Mouse (Mus musculus): ENCODE measurements around the gene Rab3il1. TPM values are rescaled to one million over a fixed set of nuclear protein-coding genes. Genes with fewer than 3 reads are reported as not detected.

Gene Rab3il1
- polyA plus RNA-seq, 1 experiment from 2014 or later = 30.6 TPM

GRCm38 (mm10) chr19:9956624-9957388 is 44.7 kb upstream of the Rab3il1 start:
- TF ChIP-seq CTCF (IDR thresholded peaks at IDR 0.05; ENCODE audit: low read depth) = no peak
- ATAC-seq (replicated peaks; ENCODE audit: low FRiP score, low read depth) (no peak), DNase-seq (ENCODE audit: low spot score) (no peak)
- H3K27ac ChIP-seq = no peak overlapping the region
- no peak overlapping the region for H3K4me3 ChIP-seq (replicated peaks; ENCODE audit: low read depth, low read length)
- H3K9me3 ChIP-seq (replicated peaks; ENCODE audit: low read length) = no peaks in the 10 kb centered on the region
- no peaks in the 10 kb centered on the region for H3K27me3 ChIP-seq (ENCODE audit: insufficient read depth, low read length)
- no peaks in the 10 kb centered on the region for H3K36me3 ChIP-seq (ENCODE audit: insufficient read depth, low read length)
- no peak overlapping the region for H3K4me2 ChIP-seq (ENCODE audit: low read length)
- 79% methylated on average over 4 of the region's 4 CpGs for WGBS
- H3K4me1 ChIP-seq (replicated peaks; ENCODE audit: insufficient read depth, low read length) = peaks cover 8% of the 10 kb centered on the region; the same call in 1 of the 2 replicates
- H3K9ac ChIP-seq (ENCODE audit: low read depth, low read length) = no peak overlapping the region

- Histone ChIP-seq H3K27ac (no peak overlapping the region), H3K9ac (ENCODE audit: low read depth, low read length) (no peak overlapping the region), H3K36me3 (ENCODE audit: insufficient read depth, low read length) (no peaks in the 10 kb centered on the region), H3K4me1 (replicated peaks; ENCODE audit: insufficient read depth, low read length) (peaks cover 8% of the 10 kb centered on the region; the same call in 1 of the 2 replicates), H3K4me3 (replicated peaks; ENCODE audit: low read depth, low read length) (no peak overlapping the region), H3K9me3 (replicated peaks; ENCODE audit: low read length) (no peaks in the 10 kb centered on the region), H3K4me2 (ENCODE audit: low read length) (no peak overlapping the region), H3K27me3 (ENCODE audit: insufficient read depth, low read length) (no peaks in the 10 kb centered on the region)
- 85% methylated on average over 5 of the region's 5 CpGs for WGBS
- no peak for DNase-seq (ENCODE audit: low spot score)
- TF ChIP-seq CTCF (IDR thresholded peaks at IDR 0.05; ENCODE audit: low read depth) = no peak
- no peak for ATAC-seq (replicated peaks; ENCODE audit: low FRiP score, low read depth)
Measured at GRCm38 (mm10) chr19:9957965-9958364, 43.5 kb upstream of the Rab3il1 start.

- 72% methylated on average over 5 of the region's 5 CpGs for WGBS
- Histone ChIP-seq H3K27me3 (ENCODE audit: insufficient read depth, low read length) (no peaks in the 10 kb centered on the region), H3K9me3 (replicated peaks; ENCODE audit: low read length) (no peaks in the 10 kb centered on the region), H3K4me3 (replicated peaks; ENCODE audit: low read depth, low read length) (no peak overlapping the region), H3K4me2 (ENCODE audit: low read length) (no peak overlapping the region), H3K9ac (ENCODE audit: low read depth, low read length) (no peak overlapping the region), H3K36me3 (ENCODE audit: insufficient read depth, low read length) (no peaks in the 10 kb centered on the region), H3K27ac (no peak overlapping the region), H3K4me1 (replicated peaks; ENCODE audit: insufficient read depth, low read length) (no peaks in the 10 kb centered on the region)
- DNase-seq (ENCODE audit: low spot score) (no peak), ATAC-seq (replicated peaks; ENCODE audit: low FRiP score, low read depth) (no peak)
- no peak for TF ChIP-seq CTCF (IDR thresholded peaks at IDR 0.05; ENCODE audit: low read depth)
Measured at GRCm38 (mm10) chr19:9960769-9961168, 40.7 kb upstream of the Rab3il1 start.

- Histone ChIP-seq H3K4me1 (replicated peaks; ENCODE audit: insufficient read depth, low read length) (no peaks in the 10 kb centered on the region), H3K36me3 (ENCODE audit: insufficient read depth, low read length) (no peaks in the 10 kb centered on the region), H3K4me3 (replicated peaks; ENCODE audit: low read depth, low read length) (no peak overlapping the region), H3K27ac (no peak overlapping the region), H3K4me2 (ENCODE audit: low read length) (0 out of 2 replicates have a peak overlapping the region, but pooled peaks have one; percentile 5), H3K9ac (ENCODE audit: low read depth, low read length) (no peak overlapping the region), H3K27me3 (ENCODE audit: insufficient read depth, low read length) (no peaks in the 10 kb centered on the region), H3K9me3 (replicated peaks; ENCODE audit: low read length) (no peaks in the 10 kb centered on the region)
- 16% methylated on average over 7 of the region's 7 CpGs for WGBS
- DNase-seq (ENCODE audit: low spot score) = no peak
- no peak for ATAC-seq (replicated peaks; ENCODE audit: low FRiP score, low read depth)
- no peak for TF ChIP-seq CTCF (IDR thresholded peaks at IDR 0.05; ENCODE audit: low read depth)
Measured at GRCm38 (mm10) chr19:9964205-9964916, 37.1 kb upstream of the Rab3il1 start.

- ATAC-seq (replicated peaks; ENCODE audit: low FRiP score, low read depth) = no peak
- no peaks in the 10 kb centered on the region for H3K9me3 ChIP-seq (replicated peaks; ENCODE audit: low read length)
- no peak overlapping the region for H3K9ac ChIP-seq (ENCODE audit: low read depth, low read length)
- no peak overlapping the region for H3K4me2 ChIP-seq (ENCODE audit: low read length)
- WGBS = 61% methylated on average over 2 of the region's 2 CpGs
- no peak for TF ChIP-seq CTCF (IDR thresholded peaks at IDR 0.05; ENCODE audit: low read depth)
- no peak overlapping the region for H3K27ac ChIP-seq
- H3K4me1 ChIP-seq (replicated peaks; ENCODE audit: insufficient read depth, low read length) = no peaks in the 10 kb centered on the region
- H3K4me3 ChIP-seq (replicated peaks; ENCODE audit: low read depth, low read length) = no peak overlapping the region
- no peak for DNase-seq (ENCODE audit: low spot score)
- H3K36me3 ChIP-seq (ENCODE audit: insufficient read depth, low read length) = no peaks in the 10 kb centered on the region
- H3K27me3 ChIP-seq (ENCODE audit: insufficient read depth, low read length) = no peaks in the 10 kb centered on the region
Measured at GRCm38 (mm10) chr19:9966096-9966867, 35.2 kb upstream of the Rab3il1 start.

Measured in kidney, postnatal 0 days (tissue).